Mouse (Mus musculus): ENCODE results near the gene Cdc37. TPM values are rescaled to one million over a fixed set of nuclear protein-coding genes. Genes with fewer than 3 reads are reported as not detected.

Gene Cdc37
- polyA plus RNA-seq, 1 experiment: 72.6 TPM

DNA sequence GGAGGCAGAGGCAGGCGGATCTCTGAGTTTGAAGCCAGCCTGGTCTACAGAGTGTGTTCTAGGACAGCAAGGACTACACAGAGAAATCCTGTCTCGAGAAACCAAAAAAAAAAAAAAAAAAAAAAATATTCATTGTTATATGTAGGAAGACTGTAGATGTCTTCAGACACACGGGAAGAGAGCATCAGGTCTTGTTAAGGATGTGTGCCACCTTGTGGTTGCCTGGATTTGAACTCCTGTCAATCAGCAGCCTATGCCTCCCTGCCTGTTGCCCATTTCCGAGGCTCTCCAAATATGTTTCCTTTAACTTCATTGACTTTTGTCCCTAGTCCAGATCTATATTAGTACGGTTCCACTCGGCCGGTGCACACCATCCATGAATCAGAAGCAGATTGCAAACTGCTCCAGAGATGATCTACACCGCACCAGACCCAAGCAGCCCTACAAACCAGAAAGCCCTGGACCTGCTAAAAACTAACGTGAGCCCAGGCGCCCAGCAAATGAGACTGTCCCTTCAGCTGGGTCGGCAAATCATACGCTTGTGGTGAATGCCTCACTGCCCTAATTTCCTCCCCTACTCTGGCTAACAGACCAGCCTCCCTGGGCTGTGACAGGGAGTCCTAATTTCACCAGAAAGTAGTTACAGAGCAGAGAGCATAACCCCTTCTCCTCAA, 17.5 kb downstream of the Cdc37 start:
- H3K27ac ChIP-seq (ENCODE audit: insufficient read depth, low read depth, low read length): no peak overlapping the region
- no peak for TF ChIP-seq POLR2A (IDR thresholded peaks at IDR 0.05; ENCODE audit: low read depth, low read length)
- peak; percentile 42 for TF ChIP-seq CTCF (conservative IDR thresholded peaks at IDR 0.05; ENCODE audit: insufficient read depth, insufficient read length, low read depth, low read length)
- H3K4me3 ChIP-seq (ENCODE audit: insufficient read depth, low read depth, low read length): no peak overlapping the region
- 68% methylated on average over 12 of the region's 12 CpGs for WGBS
- DNase-seq: peak; percentile 44
- H3K4me1 ChIP-seq (ENCODE audit: control insufficient read depth, insufficient read depth, low read length): peaks cover 10% of the 10 kb centered on the region
- no peaks in the 10 kb centered on the region for H3K27me3 ChIP-seq (replicated peaks; ENCODE audit: control insufficient read depth, insufficient read depth, low read length)
- no peaks in the 10 kb centered on the region for H3K36me3 ChIP-seq (ENCODE audit: control insufficient read depth, insufficient read depth, low read length)

DNA sequence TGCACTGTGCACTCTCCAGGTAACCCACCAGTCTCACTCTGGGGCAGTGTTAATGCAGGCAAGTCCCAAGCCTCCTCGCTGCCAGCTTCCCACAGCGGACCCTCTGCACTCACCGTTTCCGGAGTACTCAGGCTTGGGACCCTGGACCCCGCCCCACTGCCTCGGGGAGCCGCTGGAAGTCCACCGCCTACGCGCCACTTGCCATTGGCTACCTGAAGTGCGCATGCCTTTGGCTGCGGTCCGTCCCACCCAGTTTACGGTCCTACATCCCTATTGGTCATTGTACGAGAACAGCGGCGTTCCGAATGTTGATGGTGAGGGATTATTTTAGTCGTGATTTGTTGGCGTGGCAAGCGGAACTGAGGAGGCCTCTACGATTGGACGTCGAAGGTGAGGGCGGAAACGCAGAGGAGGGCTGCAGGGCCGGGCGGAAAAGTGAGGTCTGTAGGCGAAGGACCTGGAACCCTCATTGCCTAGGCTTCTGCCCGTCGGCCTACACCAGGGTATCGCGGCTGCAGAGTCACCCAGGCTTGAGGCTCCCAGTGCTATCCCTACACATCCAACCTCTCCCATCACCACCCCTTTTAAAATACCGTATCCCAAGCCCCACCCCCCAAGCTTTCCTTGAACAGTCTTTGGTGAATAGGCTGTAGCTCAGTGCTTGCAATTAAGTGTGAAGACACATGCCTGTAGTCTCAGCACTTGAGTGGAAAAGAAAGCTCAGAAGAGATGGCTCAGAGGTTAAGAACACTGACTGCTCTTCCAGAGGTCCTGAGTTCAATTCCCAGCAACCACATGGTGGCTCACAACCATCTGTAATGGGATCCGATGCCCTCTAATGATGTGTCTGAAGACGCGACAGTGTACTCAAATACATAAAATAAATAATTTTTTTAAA, 18.5 kb downstream of the Cdc37 start, which contains the start of gene Tyk2:
Tyk2 (minus strand) TSS at position 185 of the 898 bp plus-strand sequence.
- H3K4me1 ChIP-seq (ENCODE audit: control insufficient read depth, insufficient read depth, low read length): peaks cover 10% of the 10 kb centered on the region
- TF ChIP-seq CTCF (conservative IDR thresholded peaks at IDR 0.05; ENCODE audit: insufficient read depth, insufficient read length, low read depth, low read length): no peak
- TF ChIP-seq POLR2A (IDR thresholded peaks at IDR 0.05; ENCODE audit: low read depth, low read length): peak; percentile 40
- no peaks in the 10 kb centered on the region for H3K36me3 ChIP-seq (ENCODE audit: control insufficient read depth, insufficient read depth, low read length)
- H3K4me3 ChIP-seq (ENCODE audit: insufficient read depth, low read depth, low read length): peak within 1 kb of the TSS; percentile 67
- DNase-seq: peak; percentile 98
- H3K27me3 ChIP-seq (replicated peaks; ENCODE audit: control insufficient read depth, insufficient read depth, low read length): no peaks in the 10 kb centered on the region
- peak within 1 kb of the TSS; percentile 28; the same call in 1 of the 2 replicates for H3K27ac ChIP-seq (ENCODE audit: insufficient read depth, low read depth, low read length)
- WGBS: 6% methylated on average over 37 of the region's 37 CpGs

DNA sequence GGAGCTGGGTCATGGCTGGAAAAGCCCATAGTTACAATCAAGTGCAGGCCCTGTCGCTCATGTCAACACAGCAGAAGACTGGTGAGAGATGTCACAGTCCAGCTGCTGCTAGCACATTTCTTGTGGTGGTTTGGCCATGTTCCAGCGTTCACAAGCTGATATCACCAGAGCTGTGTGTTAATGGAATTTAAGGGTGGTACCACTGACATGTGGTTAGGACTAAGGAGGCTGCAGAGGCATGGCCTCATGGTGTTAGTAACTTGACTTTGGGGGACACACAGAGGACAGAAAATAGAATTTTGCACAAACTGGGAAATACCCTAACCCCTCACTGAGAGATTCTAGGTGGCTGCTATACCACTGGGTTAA, 23.5 kb downstream of the Cdc37 start:
- Histone ChIP-seq H3K4me3 (ENCODE audit: insufficient read depth, low read depth, low read length) (no peak overlapping the region), H3K27me3 (replicated peaks; ENCODE audit: control insufficient read depth, insufficient read depth, low read length) (no peaks in the 10 kb centered on the region), H3K27ac (ENCODE audit: insufficient read depth, low read depth, low read length) (no peak overlapping the region), H3K4me1 (ENCODE audit: control insufficient read depth, insufficient read depth, low read length) (peaks cover 4% of the 10 kb centered on the region; the same call in 1 of the 2 replicates), H3K36me3 (ENCODE audit: control insufficient read depth, insufficient read depth, low read length) (no peaks in the 10 kb centered on the region)
- no peak for TF ChIP-seq CTCF (conservative IDR thresholded peaks at IDR 0.05; ENCODE audit: insufficient read depth, insufficient read length, low read depth, low read length)
- TF ChIP-seq POLR2A (IDR thresholded peaks at IDR 0.05; ENCODE audit: low read depth, low read length): no peak
- DNase-seq: no peak
- 54% methylated on average over 2 of the region's 2 CpGs for WGBS

DNA sequence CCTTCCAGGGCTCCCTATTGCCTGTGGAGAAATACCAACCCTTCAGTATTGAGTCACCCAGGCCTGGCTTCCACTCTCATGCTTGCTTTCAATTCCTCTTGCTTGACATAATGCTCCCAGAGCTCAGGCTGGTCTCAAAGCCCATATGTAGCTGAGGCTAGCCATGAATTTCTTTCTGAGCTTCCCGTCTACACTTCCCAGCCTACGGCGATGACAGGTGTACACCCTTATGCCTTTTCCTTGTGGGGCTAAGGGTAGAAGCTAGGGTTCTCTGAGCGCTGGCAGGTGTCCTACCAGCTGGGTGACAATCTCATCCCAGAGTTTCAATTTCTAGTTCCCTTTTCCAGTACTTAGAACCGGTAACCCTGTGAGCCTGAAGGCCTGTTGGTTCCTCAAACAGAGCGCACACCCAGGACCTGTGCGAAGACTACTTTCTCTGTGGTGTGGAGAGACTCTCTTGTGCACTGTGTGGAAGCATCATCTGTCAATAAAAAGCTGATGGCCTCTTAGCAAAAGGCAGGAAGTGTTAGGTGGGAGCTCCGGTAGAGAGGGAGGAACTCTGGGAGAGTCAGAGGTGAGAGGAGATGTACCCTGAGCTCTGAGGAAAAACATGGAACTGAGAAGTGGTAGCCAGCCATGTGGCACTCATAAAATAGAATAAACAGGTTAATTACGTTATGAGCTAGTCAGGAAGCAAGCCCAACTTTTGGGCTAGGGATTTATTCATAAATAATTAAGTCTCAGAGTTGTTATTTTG, 24.1 kb downstream of the Cdc37 start:
- no peak for DNase-seq
- Histone ChIP-seq H3K27ac (ENCODE audit: insufficient read depth, low read depth, low read length) (no peak overlapping the region), H3K4me1 (ENCODE audit: control insufficient read depth, insufficient read depth, low read length) (peaks cover 4% of the 10 kb centered on the region; the same call in 1 of the 2 replicates), H3K36me3 (ENCODE audit: control insufficient read depth, insufficient read depth, low read length) (no peaks in the 10 kb centered on the region), H3K27me3 (replicated peaks; ENCODE audit: control insufficient read depth, insufficient read depth, low read length) (no peaks in the 10 kb centered on the region), H3K4me3 (ENCODE audit: insufficient read depth, low read depth, low read length) (no peak overlapping the region)
- 84% methylated on average over 9 of the region's 9 CpGs for WGBS
- TF ChIP-seq POLR2A (IDR thresholded peaks at IDR 0.05; ENCODE audit: low read depth, low read length) (no peak), CTCF (conservative IDR thresholded peaks at IDR 0.05; ENCODE audit: insufficient read depth, insufficient read length, low read depth, low read length) (no peak)

DNA sequence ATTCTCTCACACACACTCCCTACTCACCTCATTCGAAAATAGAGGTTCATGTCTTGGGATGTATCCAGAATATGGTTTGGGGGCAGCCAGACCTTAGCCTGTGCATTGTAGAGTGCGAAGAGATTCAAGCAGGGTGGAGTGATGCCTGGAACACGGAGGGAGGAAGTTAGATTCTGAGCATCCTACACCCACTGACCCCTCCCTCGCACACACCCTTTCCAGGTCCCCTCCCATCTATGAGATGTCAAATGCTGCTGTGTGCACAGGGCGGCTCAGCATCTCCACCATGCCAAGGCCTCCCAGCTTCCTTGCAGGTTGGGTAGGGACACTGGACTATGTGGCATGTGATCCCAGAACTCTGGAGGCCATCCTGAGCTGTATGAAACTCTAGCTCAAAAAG, 24.9 kb downstream of the Cdc37 start:
- no peaks in the 10 kb centered on the region for H3K27me3 ChIP-seq (replicated peaks; ENCODE audit: control insufficient read depth, insufficient read depth, low read length)
- H3K27ac ChIP-seq (ENCODE audit: insufficient read depth, low read depth, low read length): no peak overlapping the region
- no peak for TF ChIP-seq CTCF (conservative IDR thresholded peaks at IDR 0.05; ENCODE audit: insufficient read depth, insufficient read length, low read depth, low read length)
- no peak for TF ChIP-seq POLR2A (IDR thresholded peaks at IDR 0.05; ENCODE audit: low read depth, low read length)
- DNase-seq: no peak
- no peak overlapping the region for H3K4me3 ChIP-seq (ENCODE audit: insufficient read depth, low read depth, low read length)
- H3K36me3 ChIP-seq (ENCODE audit: control insufficient read depth, insufficient read depth, low read length): no peaks in the 10 kb centered on the region
- 84% methylated on average over 5 of the region's 5 CpGs for whole genome bisulfite sequencing
- H3K4me1 ChIP-seq (ENCODE audit: control insufficient read depth, insufficient read depth, low read length): no peaks in the 10 kb centered on the region

DNA sequence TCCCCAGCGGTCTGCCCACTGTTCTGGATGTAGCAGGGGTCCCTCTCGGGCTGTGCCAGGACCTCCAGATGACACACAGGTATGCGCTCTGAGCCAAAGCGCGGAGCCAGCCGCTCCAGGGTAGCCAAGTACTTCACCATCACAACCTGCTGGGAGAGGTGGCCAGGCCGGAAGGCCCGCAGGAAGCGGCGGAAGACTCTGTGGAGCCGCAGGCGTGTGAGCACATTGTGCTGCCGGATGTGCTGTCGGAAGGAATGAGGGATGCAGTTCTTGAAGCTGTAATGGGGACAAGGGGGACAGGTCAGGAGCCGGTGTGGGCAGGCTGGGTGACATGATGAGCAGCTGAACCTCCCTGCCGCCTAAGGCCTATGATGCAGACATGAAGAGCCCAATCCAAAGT, 28.3 kb downstream of the Cdc37 start:
- 89% methylated on average over 16 of the region's 16 CpGs for WGBS
- TF ChIP-seq CTCF (conservative IDR thresholded peaks at IDR 0.05; ENCODE audit: insufficient read depth, insufficient read length, low read depth, low read length) (no peak), POLR2A (IDR thresholded peaks at IDR 0.05; ENCODE audit: low read depth, low read length) (no peak)

More for the DNA sequence above, 28.3 kb downstream of the Cdc37 start:
- no peaks in the 10 kb centered on the region for H3K36me3 ChIP-seq (ENCODE audit: control insufficient read depth, insufficient read depth, low read length)
- H3K4me3 ChIP-seq (ENCODE audit: insufficient read depth, low read depth, low read length): no peak overlapping the region
- H3K27ac ChIP-seq (ENCODE audit: insufficient read depth, low read depth, low read length): no peak overlapping the region
- H3K27me3 ChIP-seq (replicated peaks; ENCODE audit: control insufficient read depth, insufficient read depth, low read length): no peaks in the 10 kb centered on the region
- peak; percentile 48 for DNase-seq
- H3K4me1 ChIP-seq (ENCODE audit: control insufficient read depth, insufficient read depth, low read length): no peaks in the 10 kb centered on the region
